34 mouse cellular contexts compared by ENCODE assay signal in the genomic region with DNA sequence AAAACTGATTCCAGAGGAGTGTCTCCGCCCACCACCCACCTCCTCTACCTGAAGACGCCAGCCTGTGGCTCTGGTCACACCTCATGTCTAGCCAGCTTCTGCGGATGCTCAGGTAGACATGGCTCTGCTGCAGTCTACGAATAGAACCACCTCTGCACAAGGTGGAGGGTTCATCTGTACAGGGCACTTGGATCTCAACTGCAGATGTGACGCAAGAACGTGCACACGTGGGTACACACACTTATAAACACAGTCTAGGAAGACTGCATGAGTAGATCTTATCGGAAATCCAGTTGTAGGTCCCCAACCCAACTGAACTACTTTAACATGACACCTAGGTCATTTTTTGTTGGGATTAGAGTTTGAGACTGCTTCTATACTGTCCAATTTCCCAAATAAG. TPM values are rescaled to one million over a fixed set of nuclear protein-coding genes. Genes with fewer than 3 reads are reported as not detected.
DNase-seq lines count a peak whose midpoint lies in the region; ATAC-seq and TF ChIP-seq lines count a peak whose summit lies in the region.
"Had no signal": no experiment of that assay in that cellular context is flagged by ENCODE, and none has a peak within 500 bp of the region (broad histone marks: within the 10 kb centered on the region; RNA-seq: fewer than 3 reads in every experiment).

A gene (minus strand): TSS at position 178 of the 400 bp plus-strand sequence.

- no peaks in the 10 kb centered on the region for H3K36me3 ChIP-seq in embryonic facial prominence, embryonic 15.5 days
- no peaks in the 10 kb centered on the region for H3K36me3 ChIP-seq in embryonic facial prominence, embryonic 10.5 days (replicated peaks)
- H3K36me3 ChIP-seq in kidney, postnatal 0 days (ENCODE audit: insufficient read depth, low read length): no peaks in the 10 kb centered on the region
- no peaks in the 10 kb centered on the region for H3K36me3 ChIP-seq in testis, adult 2 months (ENCODE audit: control insufficient read depth, insufficient read depth, low read length)
- no peaks in the 10 kb centered on the region for H3K36me3 ChIP-seq in hindbrain, embryonic 14.5 days (replicated peaks; ENCODE audit: control insufficient read depth, insufficient read depth)
- H3K36me3 ChIP-seq: embryonic facial prominence, embryonic 12.5 days; forebrain, embryonic 10.5 days; forebrain, embryonic 15.5 days; heart, embryonic 12.5 days; hindbrain, embryonic 13.5 days; limb, embryonic 12.5 days had no signal

- H3K4me1 ChIP-seq in embryonic facial prominence, embryonic 15.5 days: no peaks in the 10 kb centered on the region
- H3K4me1 ChIP-seq in embryonic facial prominence, embryonic 10.5 days: no peaks in the 10 kb centered on the region
- H3K4me1 ChIP-seq in kidney, postnatal 0 days (replicated peaks; ENCODE audit: insufficient read depth, low read length): no peaks in the 10 kb centered on the region
- H3K4me1 ChIP-seq in testis, adult 2 months (ENCODE audit: control insufficient read depth, insufficient read depth, low read length): no peaks in the 10 kb centered on the region
- H3K4me1 ChIP-seq in hindbrain, embryonic 14.5 days (replicated peaks; ENCODE audit: control insufficient read depth, insufficient read depth, low read length): no peaks in the 10 kb centered on the region
- H3K4me1 ChIP-seq: embryonic facial prominence, embryonic 12.5 days; forebrain, embryonic 10.5 days; forebrain, embryonic 15.5 days; hindbrain, embryonic 13.5 days; limb, embryonic 12.5 days had no signal

- no peaks in the 10 kb centered on the region for H3K9me3 ChIP-seq in embryonic facial prominence, embryonic 15.5 days (replicated peaks)
- H3K9me3 ChIP-seq in embryonic facial prominence, embryonic 10.5 days: no peaks in the 10 kb centered on the region
- H3K9me3 ChIP-seq in kidney, postnatal 0 days (replicated peaks; ENCODE audit: low read length): no peaks in the 10 kb centered on the region
- H3K9me3 ChIP-seq in hindbrain, embryonic 14.5 days (ENCODE audit: control insufficient read depth, low read length): no peaks in the 10 kb centered on the region
- H3K9me3 ChIP-seq: embryonic facial prominence, embryonic 12.5 days; forebrain, embryonic 10.5 days; forebrain, embryonic 15.5 days; heart, embryonic 12.5 days; hindbrain, embryonic 13.5 days; limb, embryonic 12.5 days had no signal

- no peak for TF ChIP-seq POLR2A in testis, adult 2 months (IDR thresholded peaks at IDR 0.05; ENCODE audit: control insufficient read depth, low read depth, low read length)

- no peak for DNase-seq in embryonic facial prominence, embryonic 10.5 days (ENCODE audit: low spot score)
- no peak for DNase-seq in kidney, postnatal 0 days (ENCODE audit: low spot score)
- no peak for DNase-seq in kidney, adult 8-10 months
- DNase-seq in testis, postnatal 14 days (ENCODE audit: low spot score): no peak
- no peak for DNase-seq in hindbrain, embryonic 14.5 days (ENCODE audit: low spot score)
- no peak for DNase-seq in adrenal gland, postnatal 14 days
- DNase-seq: adrenal gland, adult 8-10 months; cerebellum, adult 8-10 months; cerebellum, postnatal 36 days; gastrocnemius, postnatal 25 days; heart, adult 2 months; heart, postnatal 4 days; lung, postnatal 36 days; spleen, adult 18-20 months; thymus, postnatal 14 days had no signal

- no peak within 1 kb of the TSS for H3K27ac ChIP-seq in embryonic facial prominence, embryonic 15.5 days (replicated peaks)
- no peak within 1 kb of the TSS for H3K27ac ChIP-seq in embryonic facial prominence, embryonic 10.5 days (replicated peaks)
- H3K27ac ChIP-seq in kidney, postnatal 0 days: no peak within 1 kb of the TSS; the same call in 1 of the 2 replicates
- H3K27ac ChIP-seq in testis, adult 2 months (ENCODE audit: control insufficient read depth, insufficient read depth, low read depth, low read length): no peak within 1 kb of the TSS
- no peak within 1 kb of the TSS for H3K27ac ChIP-seq in hindbrain, embryonic 14.5 days
- H3K27ac ChIP-seq: embryonic facial prominence, embryonic 12.5 days; forebrain, embryonic 10.5 days; forebrain, embryonic 15.5 days; heart, adult 2 months; hindbrain, embryonic 13.5 days; limb, embryonic 12.5 days had no signal

- no peak within 1 kb of the TSS for H3K4me3 ChIP-seq in embryonic facial prominence, embryonic 15.5 days (replicated peaks)
- H3K4me3 ChIP-seq in embryonic facial prominence, embryonic 10.5 days: no peak within 1 kb of the TSS
- H3K4me3 ChIP-seq in kidney, postnatal 0 days (replicated peaks; ENCODE audit: low read depth, low read length): no peak within 1 kb of the TSS
- H3K4me3 ChIP-seq in testis, adult 2 months (ENCODE audit: control insufficient read depth, low read depth, low read length): no peak within 1 kb of the TSS
- no peak within 1 kb of the TSS for H3K4me3 ChIP-seq in hindbrain, embryonic 14.5 days (replicated peaks; ENCODE audit: low read length)
- H3K4me3 ChIP-seq: embryonic facial prominence, embryonic 12.5 days; forebrain, embryonic 10.5 days; forebrain, embryonic 15.5 days; heart, adult 2 months; heart, embryonic 12.5 days; hindbrain, embryonic 13.5 days; limb, embryonic 12.5 days had no signal

- TF ChIP-seq CTCF in kidney, postnatal 0 days (IDR thresholded peaks at IDR 0.05; ENCODE audit: low read depth): no peak
- no peak for TF ChIP-seq CTCF in testis, adult 2 months (IDR thresholded peaks at IDR 0.05; ENCODE audit: control insufficient read depth, insufficient read depth, insufficient replicate concordance, low read depth, low read length)

- WGBS in embryonic facial prominence, embryonic 15.5 days: 91% methylated on average over 8 of the region's 8 CpGs
- WGBS in embryonic facial prominence, embryonic 10.5 days: 90% methylated on average over 8 of the region's 8 CpGs
- WGBS in kidney, postnatal 0 days: 89% methylated on average over 8 of the region's 8 CpGs
- WGBS in hindbrain, embryonic 14.5 days: 92% methylated on average over 8 of the region's 8 CpGs

- no peaks in the 10 kb centered on the region for H3K27me3 ChIP-seq in embryonic facial prominence, embryonic 15.5 days
- no peaks in the 10 kb centered on the region for H3K27me3 ChIP-seq in embryonic facial prominence, embryonic 10.5 days (replicated peaks; ENCODE audit: low read depth, poor library complexity, severe bottlenecking)
- no peaks in the 10 kb centered on the region for H3K27me3 ChIP-seq in kidney, postnatal 0 days (ENCODE audit: insufficient read depth, low read length)
- H3K27me3 ChIP-seq in testis, adult 2 months (ENCODE audit: control insufficient read depth, insufficient read depth, low read length): no peaks in the 10 kb centered on the region
- H3K27me3 ChIP-seq in hindbrain, embryonic 14.5 days (ENCODE audit: control insufficient read depth, insufficient read depth, low read length): no peaks in the 10 kb centered on the region
- H3K27me3 ChIP-seq: embryonic facial prominence, embryonic 12.5 days; forebrain, embryonic 15.5 days; heart, embryonic 12.5 days; hindbrain, embryonic 13.5 days; limb, embryonic 12.5 days had no signal

- no peak within 1 kb of the TSS for H3K9ac ChIP-seq in embryonic facial prominence, embryonic 15.5 days
- no peak within 1 kb of the TSS for H3K9ac ChIP-seq in kidney, postnatal 0 days (ENCODE audit: low read depth, low read length)
- no peak within 1 kb of the TSS for H3K9ac ChIP-seq in hindbrain, embryonic 14.5 days
- H3K9ac ChIP-seq: embryonic facial prominence, embryonic 12.5 days; forebrain, embryonic 15.5 days; heart, embryonic 12.5 days; hindbrain, embryonic 13.5 days; limb, embryonic 12.5 days had no signal

- ATAC-seq in embryonic facial prominence, embryonic 15.5 days (ENCODE audit: insufficient number of reproducible peaks, low FRiP score, low TSS enrichment, low read depth): no peak
- no peak for ATAC-seq in kidney, postnatal 0 days (replicated peaks; ENCODE audit: low FRiP score, low read depth)
- no peak for ATAC-seq in hindbrain, embryonic 14.5 days (ENCODE audit: low FRiP score)
- ATAC-seq: forebrain, embryonic 15.5 days; midbrain, embryonic 16.5 days had no signal

- no peak within 1 kb of the TSS for H3K4me2 ChIP-seq in embryonic facial prominence, embryonic 15.5 days (replicated peaks)
- H3K4me2 ChIP-seq in kidney, postnatal 0 days (ENCODE audit: low read length): no peak within 1 kb of the TSS
- no peak within 1 kb of the TSS for H3K4me2 ChIP-seq in hindbrain, embryonic 14.5 days (replicated peaks)
- H3K4me2 ChIP-seq: embryonic facial prominence, embryonic 12.5 days; forebrain, embryonic 15.5 days; heart, embryonic 12.5 days; hindbrain, embryonic 13.5 days; limb, embryonic 12.5 days; midbrain, embryonic 11.5 days had no signal

RNA-seq across cellular contexts. Expression of the gene that starts here (rescaled TPM):
- 10.6 and 13.5 TPM in 2 replicates for polyA plus RNA-seq in embryonic facial prominence, embryonic 15.5 days (2015; fragmentation: Nextera tagmentation; extraction: Ambion mirVana)
- not detected in 2 replicates for polyA plus RNA-seq in embryonic facial prominence, embryonic 10.5 days (2016; fragmentation: Nextera tagmentation; extraction: Ambion mirVana)
- 301 and 320 TPM in 2 replicates for polyA plus RNA-seq in kidney, postnatal 0 days (2015; fragmentation: Nextera tagmentation; extraction: Ambion mirVana)
- 8.7 and 12.8 TPM in 2 replicates for polyA plus RNA-seq in testis, adult 2 months (2012; rRNA removed)
- not detected in 2 replicates for polyA plus RNA-seq in hindbrain, embryonic 14.5 days (2014; fragmentation: Nextera tagmentation; extraction: Ambion mirVana)
- total RNA-seq in adrenal gland, postnatal 14 days (2021): 3.3 TPM in 1 of 2 replicates, not detected in the other
- total RNA-seq: CH12.LX; ES-E14; gastrocnemius, postnatal 25 days; heart, postnatal 4 days; layer of hippocampus, postnatal 10 days; left cerebral cortex, postnatal 14 days; megakaryocyte, adult 5-6 weeks; neutrophil, adult 5-6 weeks had no signal
- polyA plus RNA-seq: embryonic facial prominence, embryonic 12.5 days; forebrain, embryonic 10.5 days; forebrain, embryonic 15.5 days; frontal cortex, adult 2 months; heart, embryonic 12.5 days; heart, postnatal 0 days; hindbrain, embryonic 13.5 days; limb, embryonic 12.5 days; midbrain, embryonic 11.5 days; midbrain, embryonic 16.5 days; neural tube, embryonic 11.5 days had no signal

Comparison
In these comparisons a context has a peak if more than half of its experiments do, and no peak if none do; other contexts are left out.
1. RNA of the gene that starts here (polyA plus RNA-seq): 301 to 320 TPM in kidney, postnatal 0 days; 8.7 to 12.8 TPM in testis, adult 2 months, 10.6 to 13.5 TPM in embryonic facial prominence, embryonic 15.5 days, not detected in embryonic facial prominence, embryonic 10.5 days and not detected in hindbrain, embryonic 14.5 days; every median in the first group is over 10 times any median in the second.